Mouse (Mus musculus): ENCODE results near the gene Atp5c1. TPM values are rescaled to one million over a fixed set of nuclear protein-coding genes. Genes with fewer than 3 reads are reported as not detected.

The Atp5c1 gene
- total RNA-seq (2014; rRNA removed) (519 and 627 TPM in 2 replicates), polyA plus RNA-seq (2015; fragmentation: Nextera tagmentation; extraction: Ambion mirVana) (663 and 775 TPM in 2 replicates)

DNA sequence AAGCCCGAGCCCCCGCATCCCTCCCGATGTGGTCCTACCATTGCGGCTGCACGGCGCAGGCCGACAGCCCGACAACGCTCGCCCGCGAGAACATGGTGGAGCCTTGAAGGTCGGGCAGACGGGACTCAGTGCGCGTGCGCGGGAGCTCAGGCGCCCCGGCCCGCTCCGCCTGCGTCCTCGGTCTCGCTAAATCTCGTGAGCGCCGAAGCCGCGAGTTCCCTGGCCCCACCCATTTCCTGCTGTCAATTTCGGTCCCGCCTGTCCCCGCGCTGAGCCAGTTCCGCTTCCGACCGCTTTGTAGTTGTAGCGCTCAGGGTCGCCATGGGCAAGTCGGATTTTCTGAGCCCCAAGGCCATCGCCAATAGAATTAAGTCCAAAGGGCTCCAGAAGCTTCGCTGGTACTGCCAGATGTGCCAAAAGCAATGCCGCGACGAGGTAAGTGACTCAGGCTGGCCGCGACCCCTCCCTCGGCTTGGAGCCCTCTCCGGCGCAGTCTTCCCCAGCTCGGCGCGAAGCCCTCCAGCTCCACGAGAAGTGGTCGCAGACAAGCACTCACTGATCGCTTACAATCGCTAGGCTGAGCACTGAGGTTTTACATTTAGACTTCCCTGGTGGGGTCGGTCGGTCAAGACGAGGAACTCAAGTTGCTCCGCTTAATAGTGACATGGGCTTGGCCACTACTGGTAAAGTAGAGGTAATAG lies at the start of gene Atp5c1, which contains the start of gene Kin:
Gene Atp5c1 (minus strand): TSS at position 201 of the 701 bp plus-strand sequence.
Gene Kin (plus strand): TSS at position 284 of the 701 bp plus-strand sequence.
- TF ChIP-seq CTCF (IDR thresholded peaks at IDR 0.05; ENCODE audit: low read depth): peak; percentile 76
- no peaks in the 10 kb centered on the region for H3K9me3 ChIP-seq (ENCODE audit: low read length)
- under 1% methylated on average over 61 of the region's 61 CpGs for WGBS

DNA sequence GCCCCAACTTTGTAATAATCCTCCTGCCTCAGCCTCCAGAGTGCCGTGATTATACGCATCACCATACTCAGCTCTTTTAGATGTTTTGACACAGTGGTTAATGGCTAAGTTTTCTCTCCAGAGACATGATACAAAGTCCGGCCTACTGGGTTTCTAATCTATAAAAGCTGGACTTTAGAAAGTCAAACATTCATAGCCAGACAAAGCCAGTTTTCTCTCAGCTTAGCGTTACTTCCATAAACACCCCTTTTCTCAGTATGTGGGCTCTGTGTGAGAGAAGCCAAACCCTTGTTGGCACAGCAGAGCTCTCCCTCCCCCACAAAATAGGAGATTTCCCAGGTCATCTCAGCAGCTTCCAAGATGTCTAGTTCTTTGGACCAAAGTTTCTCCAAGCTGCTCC lies 48.3 kb upstream of the Atp5c1 start:
- DNase-seq: no peak
- Histone ChIP-seq H3K9ac (no peak overlapping the region), H3K9me3 (ENCODE audit: low read length) (no peaks in the 10 kb centered on the region), H3K4me3 (ENCODE audit: low read depth, low read length) (no peak overlapping the region), H3K27me3 (ENCODE audit: insufficient read depth, low read length) (no peaks in the 10 kb centered on the region), H3K36me3 (ENCODE audit: insufficient read depth) (no peaks in the 10 kb centered on the region), H3K4me2 (ENCODE audit: low read depth) (no peak overlapping the region), H3K27ac (ENCODE audit: low read depth, low read length) (no peak overlapping the region), H3K4me1 (ENCODE audit: insufficient read depth) (no peaks in the 10 kb centered on the region)
- ATAC-seq: no peak
- TF ChIP-seq CTCF (IDR thresholded peaks at IDR 0.05; ENCODE audit: low read depth): no peak
- 79% methylated on average over 4 of the region's 4 CpGs for WGBS

More for the DNA sequence above, at the start of gene Atp5c1, which contains the start of gene Kin:
- ATAC-seq (peak; percentile 99), DNase-seq (peak; percentile 99)
- H3K27me3 ChIP-seq (ENCODE audit: insufficient read depth, low read length): no peaks in the 10 kb centered on the region
- peak within 1 kb of the TSS; percentile 93 for H3K4me3 ChIP-seq (ENCODE audit: low read depth, low read length)
- peak within 1 kb of the TSS; percentile 98 for H3K9ac ChIP-seq
- peaks cover 28% of the 10 kb centered on the region for H3K4me1 ChIP-seq (ENCODE audit: insufficient read depth)
- no peaks in the 10 kb centered on the region; the same call in 1 of the 2 replicates for H3K36me3 ChIP-seq (ENCODE audit: insufficient read depth)
- peak within 1 kb of the TSS; percentile 97 for H3K27ac ChIP-seq (ENCODE audit: low read depth, low read length)
- H3K4me2 ChIP-seq (ENCODE audit: low read depth): peak within 1 kb of the TSS; percentile 65

DNA sequence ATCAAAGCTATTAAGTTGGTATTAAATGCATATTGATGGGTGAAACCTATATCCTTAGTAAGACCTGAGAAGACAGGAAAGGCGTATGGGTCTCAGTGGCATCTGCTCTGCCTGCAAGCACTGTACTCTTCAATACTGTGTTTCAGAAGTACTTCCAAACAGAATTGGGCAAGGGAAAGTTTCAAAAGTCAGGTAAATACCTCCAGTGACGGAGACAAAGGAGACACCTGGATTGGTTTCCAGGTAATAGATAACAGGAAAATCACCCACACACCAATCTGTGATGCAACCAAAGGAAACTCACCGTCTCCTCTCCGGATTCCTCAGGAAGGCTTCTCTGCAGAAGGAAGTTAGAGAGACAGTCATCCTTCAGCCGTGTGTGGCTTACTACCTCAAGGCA lies 47.2 kb upstream of the Atp5c1 start:
- no peaks in the 10 kb centered on the region for H3K9me3 ChIP-seq (ENCODE audit: low read length)
- no peak for DNase-seq
- no peaks in the 10 kb centered on the region for H3K4me1 ChIP-seq (ENCODE audit: insufficient read depth)
- H3K36me3 ChIP-seq (ENCODE audit: insufficient read depth): no peaks in the 10 kb centered on the region
- no peak overlapping the region for H3K9ac ChIP-seq
- no peak for TF ChIP-seq CTCF (IDR thresholded peaks at IDR 0.05; ENCODE audit: low read depth)
- WGBS: 93% methylated on average over 5 of the region's 5 CpGs
- no peaks in the 10 kb centered on the region for H3K27me3 ChIP-seq (ENCODE audit: insufficient read depth, low read length)
- no peak for ATAC-seq
- no peak overlapping the region for H3K4me3 ChIP-seq (ENCODE audit: low read depth, low read length)
- H3K27ac ChIP-seq (ENCODE audit: low read depth, low read length): no peak overlapping the region
- no peak overlapping the region for H3K4me2 ChIP-seq (ENCODE audit: low read depth)

DNA sequence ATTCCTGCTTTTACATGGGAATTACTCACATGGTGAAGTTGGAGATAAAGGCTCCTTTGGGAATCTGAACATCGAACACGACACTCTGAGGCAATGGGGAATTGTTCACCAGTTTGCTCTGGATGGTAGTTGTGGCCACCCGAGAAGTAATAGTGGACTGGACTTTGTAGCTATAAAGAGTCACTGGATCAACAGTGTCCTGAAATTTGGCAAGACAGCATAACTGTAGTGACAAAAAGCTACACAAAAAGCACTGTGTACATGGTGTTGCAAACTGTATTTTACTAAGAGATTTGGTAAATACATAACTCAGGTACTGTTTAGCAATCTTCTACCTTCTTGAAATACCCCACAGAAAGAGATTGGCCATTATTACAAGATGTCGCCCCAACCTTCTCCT lies 45.8 kb upstream of the Atp5c1 start:
- TF ChIP-seq CTCF (IDR thresholded peaks at IDR 0.05; ENCODE audit: low read depth): no peak
- Histone ChIP-seq H3K4me3 (ENCODE audit: low read depth, low read length) (no peak overlapping the region), H3K9ac (no peak overlapping the region), H3K9me3 (ENCODE audit: low read length) (no peaks in the 10 kb centered on the region), H3K4me1 (ENCODE audit: insufficient read depth) (no peaks in the 10 kb centered on the region), H3K36me3 (ENCODE audit: insufficient read depth) (no peaks in the 10 kb centered on the region), H3K27me3 (ENCODE audit: insufficient read depth, low read length) (no peaks in the 10 kb centered on the region), H3K4me2 (ENCODE audit: low read depth) (no peak overlapping the region), H3K27ac (ENCODE audit: low read depth, low read length) (no peak overlapping the region)
- DNase-seq: no peak
- WGBS: 90% methylated on average over 4 of the region's 4 CpGs
- ATAC-seq: no peak

DNA sequence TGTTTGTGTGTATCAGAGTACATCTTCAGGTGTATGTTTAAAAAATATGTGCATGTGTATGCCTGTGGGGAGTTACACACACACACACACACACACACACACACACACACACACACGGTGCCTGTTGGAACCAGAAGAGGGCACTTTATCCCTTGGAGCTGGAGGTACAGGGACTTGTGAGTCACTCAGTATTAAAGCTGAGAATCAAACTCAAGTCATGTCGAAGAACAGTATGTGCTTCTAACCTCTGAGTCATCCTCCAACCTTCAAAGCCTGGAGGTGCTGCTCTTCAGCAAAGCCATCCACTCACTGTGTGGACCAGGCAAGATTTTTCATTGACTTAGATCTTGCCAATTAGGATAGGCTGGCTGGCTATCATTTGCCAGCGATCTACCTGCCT lies 41.5 kb upstream of the Atp5c1 start:
- TF ChIP-seq CTCF (IDR thresholded peaks at IDR 0.05; ENCODE audit: low read depth): no peak
- ATAC-seq: no peak
- Histone ChIP-seq H3K36me3 (ENCODE audit: insufficient read depth) (no peaks in the 10 kb centered on the region), H3K9ac (no peak overlapping the region), H3K4me2 (ENCODE audit: low read depth) (no peak overlapping the region), H3K9me3 (ENCODE audit: low read length) (no peaks in the 10 kb centered on the region), H3K4me1 (ENCODE audit: insufficient read depth) (no peaks in the 10 kb centered on the region), H3K27ac (ENCODE audit: low read depth, low read length) (no peak overlapping the region), H3K4me3 (ENCODE audit: low read depth, low read length) (no peak overlapping the region), H3K27me3 (ENCODE audit: insufficient read depth, low read length) (no peaks in the 10 kb centered on the region)
- 69% methylated on average over 3 of the region's 3 CpGs for WGBS
- DNase-seq: no peak

DNA sequence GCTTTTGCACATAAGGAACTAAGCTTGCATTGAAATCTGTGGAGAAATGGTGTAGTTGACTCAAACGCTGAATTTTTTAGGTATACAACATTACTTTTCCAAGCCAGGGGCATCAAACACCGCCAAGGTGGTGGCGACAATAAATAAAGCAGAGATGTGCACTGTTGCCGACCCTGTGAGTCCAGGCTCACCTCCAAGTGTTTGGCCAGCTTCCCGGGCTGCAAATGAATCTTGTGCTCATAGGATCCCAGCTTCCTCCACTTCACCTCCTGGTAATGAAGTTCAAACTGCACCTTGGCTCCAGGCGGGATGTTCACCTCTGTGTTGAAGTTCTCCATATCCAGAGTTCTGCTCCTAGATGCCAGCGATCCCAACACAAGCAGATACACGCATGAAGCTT lies 39.0 kb upstream of the Atp5c1 start:
- ATAC-seq: no peak
- H3K27ac ChIP-seq (ENCODE audit: low read depth, low read length): no peak overlapping the region
- H3K36me3 ChIP-seq (ENCODE audit: insufficient read depth): no peaks in the 10 kb centered on the region
- no peaks in the 10 kb centered on the region for H3K4me1 ChIP-seq (ENCODE audit: insufficient read depth)
- no peak for DNase-seq
- no peaks in the 10 kb centered on the region for H3K9me3 ChIP-seq (ENCODE audit: low read length)
- H3K4me2 ChIP-seq (ENCODE audit: low read depth): no peak overlapping the region
- no peak for TF ChIP-seq CTCF (IDR thresholded peaks at IDR 0.05; ENCODE audit: low read depth)
- WGBS: 83% methylated on average over 8 of the region's 8 CpGs
- H3K4me3 ChIP-seq (ENCODE audit: low read depth, low read length): no peak overlapping the region
- H3K9ac ChIP-seq: no peak overlapping the region
- H3K27me3 ChIP-seq (ENCODE audit: insufficient read depth, low read length): no peaks in the 10 kb centered on the region

DNA sequence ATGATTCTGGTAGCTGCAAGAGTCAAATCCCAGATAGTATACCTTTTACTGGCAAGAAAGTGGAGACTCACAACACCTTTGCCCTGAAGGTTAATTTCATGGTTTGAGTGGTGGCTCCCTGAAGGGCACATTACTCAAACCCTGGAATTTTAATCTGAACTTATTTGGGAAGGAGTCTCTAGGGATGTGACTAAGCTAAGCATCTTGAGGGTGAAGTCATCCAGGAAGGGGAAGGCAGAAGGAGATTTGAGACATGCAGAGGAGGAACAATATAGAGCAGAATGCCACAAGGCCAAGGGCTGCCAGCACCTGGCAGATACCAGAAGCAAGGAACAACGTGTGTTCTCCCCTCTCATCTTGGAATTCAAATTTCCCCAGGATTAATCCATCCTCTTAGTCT lies 38.4 kb upstream of the Atp5c1 start:
- H3K27ac ChIP-seq (ENCODE audit: low read depth, low read length): no peak overlapping the region
- H3K9ac ChIP-seq: no peak overlapping the region
- TF ChIP-seq CTCF (IDR thresholded peaks at IDR 0.05; ENCODE audit: low read depth): no peak
- no peaks in the 10 kb centered on the region for H3K27me3 ChIP-seq (ENCODE audit: insufficient read depth, low read length)
- DNase-seq (no peak), ATAC-seq (no peak)
- H3K9me3 ChIP-seq (ENCODE audit: low read length): no peaks in the 10 kb centered on the region
- H3K4me2 ChIP-seq (ENCODE audit: low read depth): no peak overlapping the region
- no peaks in the 10 kb centered on the region for H3K36me3 ChIP-seq (ENCODE audit: insufficient read depth)
- no peaks in the 10 kb centered on the region for H3K4me1 ChIP-seq (ENCODE audit: insufficient read depth)
- 77% methylated on average over 1 of the region's 1 CpGs for WGBS
- H3K4me3 ChIP-seq (ENCODE audit: low read depth, low read length): no peak overlapping the region

All from forebrain, postnatal 0 days (tissue).